Mouse (Mus musculus): ENCODE measurements around the gene Ccdc137.

DNA sequence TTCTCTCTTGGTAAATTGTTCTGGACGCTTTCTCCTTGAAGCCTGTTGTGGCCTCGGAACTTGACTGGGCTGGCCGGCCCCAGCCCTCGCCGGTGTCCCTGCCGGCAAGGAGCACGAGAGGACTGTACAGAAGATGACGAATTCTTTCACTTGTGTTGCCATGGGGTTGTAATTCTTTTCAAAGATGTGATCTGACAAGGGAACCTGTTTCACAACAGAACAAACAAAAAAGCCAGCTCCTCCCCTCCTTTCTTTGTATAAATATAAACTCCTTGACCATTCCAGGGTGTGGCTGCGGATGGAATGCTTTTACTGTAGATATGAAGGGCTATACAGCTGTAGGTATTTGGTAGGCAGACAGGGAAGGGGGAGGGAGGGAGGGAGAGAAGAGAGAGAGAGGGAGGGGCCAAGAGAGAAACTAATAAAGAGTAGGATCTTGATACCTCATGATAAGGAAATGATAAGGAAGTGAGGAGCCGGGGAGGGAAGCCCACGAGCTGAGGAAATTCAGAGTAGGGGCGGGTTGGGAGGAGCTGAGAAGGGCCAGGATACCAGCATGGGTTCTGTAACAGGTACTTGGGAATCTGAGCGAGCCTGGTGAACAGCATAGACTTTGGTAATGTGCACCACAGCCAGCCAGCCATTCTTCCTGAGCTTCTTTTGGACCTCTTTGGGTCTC lies 49.8 kb downstream of the Ccdc137 start:
- TF ChIP-seq CTCF (IDR thresholded peaks at IDR 0.05; ENCODE audit: low read depth, low read length) (no peak), POLR2A (IDR thresholded peaks at IDR 0.05; ENCODE audit: extremely low read depth, insufficient read depth, low read length) (no peak)
